Mouse (Mus musculus): ENCODE data around the gene Trappc2l. TPM values are rescaled to one million over a fixed set of nuclear protein-coding genes. Genes with fewer than 3 reads are reported as not detected.

The Trappc2l gene
- total RNA-seq, 2 experiments from 2014 or later = 37.9 to 40.3 TPM

GRCm38 (mm10) chr8:122579196-122579595, 32.2 kb upstream of the Trappc2l start:
- DNase-seq = no peak

- DNase-seq = no peak
Observed at GRCm38 (mm10) chr8:122580926-122581325, 30.5 kb upstream of the Trappc2l start.

GRCm38 (mm10) chr8:122584981-122585380, 26.5 kb upstream of the Trappc2l start:
- DNase-seq = no peak

- no peak for DNase-seq
Observed at GRCm38 (mm10) chr8:122585411-122585891, 26.0 kb upstream of the Trappc2l start.

- no peak for DNase-seq
Observed at GRCm38 (mm10) chr8:122586171-122586570, 25.3 kb upstream of the Trappc2l start.

GRCm38 (mm10) chr8:122586749-122587148, 24.7 kb upstream of the Trappc2l start:
- DNase-seq = no peak

- no peak for DNase-seq
Observed at GRCm38 (mm10) chr8:122593240-122593639, 18.2 kb upstream of the Trappc2l start.

GRCm38 (mm10) chr8:122593783-122594507, 17.5 kb upstream of the Trappc2l start:
- DNase-seq = no peak

GRCm38 (mm10) chr8:122596031-122596430, 15.4 kb upstream of the Trappc2l start:
- DNase-seq = no peak

- DNase-seq = no peak
Observed at GRCm38 (mm10) chr8:122600666-122601065, 10.8 kb upstream of the Trappc2l start.

- DNase-seq = no peak
Observed at GRCm38 (mm10) chr8:122604640-122605039, 6.8 kb upstream of the Trappc2l start.

- no peak for DNase-seq
Observed at GRCm38 (mm10) chr8:122605367-122605766, 6.1 kb upstream of the Trappc2l start.

GRCm38 (mm10) chr8:122606810-122607209, 4.6 kb upstream of the Trappc2l start:
- no peak for DNase-seq

GRCm38 (mm10) chr8:122610209-122610608, 1.2 kb upstream of the Trappc2l start:
- DNase-seq = no peak

- DNase-seq = no peak
Observed at GRCm38 (mm10) chr8:122610612-122611277, 695 bp upstream of the Trappc2l start.

- DNase-seq = peak; percentile 45
Observed at GRCm38 (mm10) chr8:122616181-122616905, 4.9 kb downstream of the Trappc2l start.

- DNase-seq = peak; percentile 71
Observed at GRCm38 (mm10) chr8:122617947-122618546, 6.6 kb downstream of the Trappc2l start.

GRCm38 (mm10) chr8:122618660-122619378, 7.4 kb downstream of the Trappc2l start:
- DNase-seq = no peak

GRCm38 (mm10) chr8:122620446-122620845, 9.0 kb downstream of the Trappc2l start:
- DNase-seq = no peak

GRCm38 (mm10) chr8:122622727-122623126, 11.3 kb downstream of the Trappc2l start, which contains the start of gene Pabpn1l:
TSS of gene Pabpn1l (minus strand) at chr8:122622739.
- no peak for DNase-seq

- peak; percentile 80 for DNase-seq
Observed at GRCm38 (mm10) chr8:122623844-122624642, 12.6 kb downstream of the Trappc2l start.

All from gastrocnemius, postnatal 25 days (tissue).